Mouse (Mus musculus): ENCODE data around the gene Lgi1.

Lgi1 gene

GRCm38 (mm10) chr19:38263829-38264504, 369 bp upstream of the Lgi1 start:
- DNase-seq: peak; percentile 85

DNA sequence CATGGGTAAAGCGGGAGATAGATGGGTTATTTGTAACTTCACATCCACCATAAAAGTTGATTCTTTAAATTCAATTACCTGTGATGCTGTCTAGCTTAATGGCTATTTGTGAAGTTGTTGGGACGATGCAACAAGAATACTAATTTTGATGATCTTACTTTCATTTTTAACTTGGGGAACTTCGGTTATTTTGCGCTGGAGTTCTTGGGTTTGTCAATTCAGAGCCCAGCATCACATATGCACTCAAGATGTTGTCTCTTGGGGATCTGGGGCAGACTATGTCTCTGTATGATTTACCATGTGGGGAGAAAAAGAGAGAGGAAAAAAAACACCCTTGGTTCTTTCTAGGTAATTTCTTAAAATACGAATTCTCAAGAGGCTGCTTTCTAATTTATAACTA, 1.4 kb downstream of the Lgi1 start:
- peak; percentile 31 for DNase-seq

DNA sequence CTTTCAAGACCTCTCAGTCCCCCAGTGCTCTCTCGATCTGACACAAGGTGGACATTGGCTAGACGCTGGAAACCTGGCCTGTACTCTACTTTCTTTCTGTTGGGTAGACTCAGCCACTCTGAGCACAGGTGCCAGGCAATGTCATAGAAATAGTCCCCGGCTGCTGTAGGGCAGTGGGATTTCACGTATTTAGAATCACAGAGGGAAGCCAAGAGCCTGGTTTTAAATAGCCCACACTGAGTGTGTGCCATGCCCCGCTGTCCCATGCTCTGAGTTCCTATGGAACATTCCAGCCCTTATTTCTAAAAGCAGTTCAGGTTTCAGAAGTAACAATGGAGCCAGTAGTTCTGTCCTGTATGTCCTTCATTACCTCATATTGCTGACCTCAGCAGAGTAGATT, 3.1 kb downstream of the Lgi1 start:
- peak; percentile 94 for DNase-seq

DNA sequence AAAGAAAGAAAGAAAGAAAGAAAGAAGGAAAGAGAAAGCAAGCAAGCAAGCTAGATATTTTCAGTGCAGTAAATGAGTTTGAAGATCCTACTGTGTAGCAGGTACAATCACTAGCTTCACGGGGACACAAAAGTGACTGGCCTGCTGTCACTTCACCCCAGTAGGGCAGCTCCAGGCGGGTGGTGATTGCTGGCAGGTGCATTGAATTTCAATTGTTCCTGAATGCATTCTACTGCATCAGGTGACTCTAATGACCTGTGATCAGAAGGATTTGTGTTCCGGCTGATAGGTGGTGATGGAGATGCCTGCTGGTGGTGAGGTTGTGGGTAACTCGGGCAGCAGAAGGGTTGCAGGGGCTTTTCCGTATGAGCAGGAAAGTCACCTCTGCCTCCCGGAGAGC, 6.7 kb downstream of the Lgi1 start:
- DNase-seq: peak; percentile 56

DNA sequence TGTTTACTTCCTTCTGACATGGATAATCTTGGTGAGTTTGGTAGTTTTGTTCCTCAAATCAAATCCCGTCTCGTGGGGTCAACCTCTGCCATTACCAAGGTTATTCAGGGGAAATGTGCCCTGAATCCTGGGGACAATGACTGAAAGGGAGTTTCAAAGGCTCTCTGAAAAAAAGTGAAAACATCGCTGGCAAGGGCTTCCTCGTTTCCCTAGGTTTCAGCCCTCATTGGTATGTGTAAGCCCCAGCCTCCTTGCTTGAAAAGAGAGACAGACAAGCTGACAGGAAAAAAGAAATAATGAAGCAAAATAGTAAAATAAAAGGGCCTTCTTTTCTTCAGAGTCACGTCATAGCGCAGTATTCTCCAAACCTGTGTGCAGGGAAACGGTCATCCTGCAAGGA, 9.5 kb downstream of the Lgi1 start:
- DNase-seq: no peak

- DNase-seq: peak; percentile 86
Observed at GRCm38 (mm10) chr19:38274747-38275421, 10.5 kb downstream of the Lgi1 start.

- peak; percentile 17 for DNase-seq
Observed at GRCm38 (mm10) chr19:38276226-38276625, 11.9 kb downstream of the Lgi1 start.

DNA sequence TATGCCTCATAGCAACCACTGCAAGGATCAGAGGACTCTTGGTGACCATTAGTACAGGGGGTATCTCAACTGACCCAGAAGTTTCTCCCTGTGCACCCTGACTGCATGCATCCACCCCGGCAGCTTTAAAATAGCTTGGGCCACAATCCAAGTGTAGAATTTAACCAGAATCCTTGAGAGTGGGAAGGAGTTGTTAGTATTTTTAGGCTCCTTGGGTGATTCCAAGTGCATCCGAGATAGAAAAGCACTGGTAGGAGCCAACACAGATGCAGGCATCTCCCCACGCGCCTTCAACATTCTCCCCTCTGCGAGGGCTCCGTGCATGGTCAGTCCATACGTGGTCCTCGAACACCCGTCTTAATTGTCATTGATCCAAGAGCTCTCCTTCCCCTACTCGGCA, 15.9 kb downstream of the Lgi1 start:
- no peak for DNase-seq

DNA sequence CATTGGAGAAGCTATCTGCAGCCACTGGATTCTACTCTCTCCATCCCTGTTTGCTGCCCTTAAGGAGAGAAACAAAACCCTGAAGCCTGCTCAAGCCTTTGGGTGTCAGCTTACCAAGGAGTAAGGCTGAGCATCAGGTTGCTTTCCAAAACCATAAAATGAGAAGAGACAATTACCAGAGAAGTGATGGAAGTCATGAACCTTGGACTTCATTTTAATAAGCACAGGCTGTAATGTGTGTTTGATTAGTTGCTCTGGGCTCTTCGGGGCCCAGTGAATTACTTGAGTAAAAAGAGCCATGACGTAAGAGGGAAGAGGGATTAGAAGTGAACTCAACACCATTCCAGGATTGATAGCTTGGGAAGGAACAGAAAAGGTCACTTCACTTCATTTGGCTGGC, 18.1 kb downstream of the Lgi1 start:
- no peak for DNase-seq

- DNase-seq: no peak
Observed at GRCm38 (mm10) chr19:38288556-38288955, 24.2 kb downstream of the Lgi1 start.

GRCm38 (mm10) chr19:38291432-38291831, 27.1 kb downstream of the Lgi1 start:
- DNase-seq: no peak

- no peak for DNase-seq
Observed at GRCm38 (mm10) chr19:38298018-38298626, 33.8 kb downstream of the Lgi1 start.

- peak; percentile 68 for DNase-seq
Observed at GRCm38 (mm10) chr19:38308116-38308515, 43.8 kb downstream of the Lgi1 start.

DNA sequence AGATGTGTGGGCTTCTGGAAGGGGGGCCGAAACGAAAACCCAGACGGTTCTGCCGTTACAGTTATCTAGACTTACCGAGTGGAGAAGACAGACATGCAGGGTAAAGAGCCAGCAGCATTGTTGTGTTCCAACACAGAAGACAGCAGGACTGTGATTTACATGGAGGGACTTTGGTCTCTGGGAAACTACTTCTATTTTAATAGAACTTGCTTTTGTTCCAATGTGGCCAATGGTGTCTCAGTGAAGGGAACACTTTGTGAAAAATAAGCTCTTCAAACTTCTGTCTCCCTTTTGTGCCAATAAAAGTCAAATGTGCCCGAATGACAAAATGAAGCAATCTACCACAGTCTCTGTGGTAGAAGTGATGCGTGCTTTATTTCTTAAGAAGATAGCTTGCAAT, 50.8 kb downstream of the Lgi1 start:
- DNase-seq: no peak

DNA sequence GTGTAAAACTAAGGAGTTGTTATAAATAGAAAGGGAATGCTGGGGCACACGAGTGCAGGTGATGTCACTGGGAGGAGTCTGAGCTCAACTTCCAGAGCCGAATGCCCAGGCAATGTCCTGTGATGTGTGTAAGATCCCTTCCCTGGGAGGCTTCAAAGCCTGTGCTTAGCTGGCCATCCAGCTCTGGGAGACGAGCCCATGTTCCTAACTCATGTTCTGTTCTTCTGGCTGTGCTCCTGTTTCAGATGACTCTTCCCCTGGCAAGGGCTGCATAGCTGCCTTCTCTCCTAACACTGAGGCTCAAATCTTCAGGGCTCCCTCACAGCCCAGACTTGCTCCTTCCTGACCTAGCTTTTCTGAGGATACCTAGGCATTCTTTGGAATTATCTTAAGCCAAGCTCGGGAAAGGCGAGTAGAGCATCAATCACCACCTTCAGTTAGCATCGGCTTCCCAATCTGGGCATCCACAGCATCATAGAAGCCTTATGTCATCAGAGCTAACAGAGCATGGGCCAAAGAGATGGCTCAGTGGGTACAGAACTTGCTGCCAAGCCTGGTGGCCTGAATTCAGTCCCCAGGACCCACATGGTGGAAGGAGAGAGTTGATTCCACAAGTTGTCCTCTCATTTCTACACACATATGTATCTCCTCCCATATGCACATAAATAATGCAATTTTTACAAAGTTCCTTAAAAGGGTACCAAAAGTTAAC, 52.4 kb downstream of the Lgi1 start:
- peak; percentile 95 for DNase-seq

DNA sequence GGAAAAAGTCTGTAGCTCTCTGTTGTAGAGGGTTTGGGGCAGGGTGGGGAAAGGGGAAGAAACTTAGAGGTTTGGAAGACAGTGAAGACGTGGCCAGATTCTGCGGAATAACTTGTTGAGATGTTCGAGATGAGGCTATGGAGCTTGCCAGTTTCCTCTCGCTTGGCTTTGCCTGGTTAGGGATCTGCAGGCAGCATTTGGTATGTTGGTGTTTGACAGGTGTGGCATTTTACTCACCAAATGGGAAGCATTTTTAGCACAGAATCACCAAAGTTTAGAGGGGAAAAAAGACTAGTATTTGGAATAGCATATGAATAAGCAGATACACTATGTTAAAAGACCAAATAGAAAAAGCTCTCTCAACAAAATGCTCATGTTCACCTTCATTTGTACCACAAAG, 54.0 kb downstream of the Lgi1 start:
- DNase-seq: no peak

DNA sequence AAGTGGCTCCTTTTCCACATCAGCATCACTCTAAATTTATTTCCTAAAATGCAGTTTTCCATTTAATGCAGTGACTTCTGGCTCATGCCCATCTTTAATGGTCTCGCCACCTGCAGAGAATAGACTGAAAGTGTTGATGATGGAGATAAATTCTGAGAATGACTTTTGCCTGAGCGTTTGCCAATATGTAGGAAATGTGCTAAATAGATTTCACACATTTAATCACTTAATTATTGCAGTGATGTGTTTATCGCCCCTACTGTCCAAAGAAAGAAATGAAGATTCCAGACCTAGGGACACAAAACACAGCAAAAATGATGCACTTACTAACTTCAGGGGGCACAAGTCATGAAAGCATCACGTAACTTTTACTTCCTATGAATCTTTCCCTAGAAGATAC, 54.8 kb downstream of the Lgi1 start:
- no peak for DNase-seq

DNA sequence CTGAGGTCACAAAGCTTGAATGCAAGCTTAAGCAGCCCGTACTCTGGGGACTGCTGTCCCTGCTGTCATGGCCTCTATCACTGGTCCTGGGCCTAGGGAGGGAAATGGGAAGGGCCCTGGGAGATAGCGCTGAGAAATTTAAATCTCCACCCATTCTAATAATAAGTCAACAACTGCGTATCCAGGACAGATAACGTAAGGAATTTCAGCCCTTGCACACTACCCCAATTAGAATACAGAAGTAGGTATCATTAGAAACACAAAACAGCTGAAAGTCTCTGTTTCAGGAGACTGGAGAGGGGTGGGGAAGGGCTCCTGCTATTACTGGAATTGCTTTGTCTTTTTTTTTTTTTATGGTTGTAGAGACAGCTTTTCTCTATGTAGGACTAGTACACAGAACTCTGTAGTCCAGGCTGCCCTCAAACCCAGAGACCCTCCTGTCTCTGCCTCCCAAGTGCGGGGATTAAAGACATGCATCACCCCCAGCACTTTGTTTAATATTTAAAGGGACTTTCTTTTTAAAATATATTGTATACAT, 56.4 kb downstream of the Lgi1 start:
- no peak for DNase-seq

GRCm38 (mm10) chr19:38323726-38324125, 59.4 kb downstream of the Lgi1 start:
- no peak for DNase-seq

- peak; percentile 54 for DNase-seq
Observed at GRCm38 (mm10) chr19:38324147-38325028, 60.1 kb downstream of the Lgi1 start.

DNA sequence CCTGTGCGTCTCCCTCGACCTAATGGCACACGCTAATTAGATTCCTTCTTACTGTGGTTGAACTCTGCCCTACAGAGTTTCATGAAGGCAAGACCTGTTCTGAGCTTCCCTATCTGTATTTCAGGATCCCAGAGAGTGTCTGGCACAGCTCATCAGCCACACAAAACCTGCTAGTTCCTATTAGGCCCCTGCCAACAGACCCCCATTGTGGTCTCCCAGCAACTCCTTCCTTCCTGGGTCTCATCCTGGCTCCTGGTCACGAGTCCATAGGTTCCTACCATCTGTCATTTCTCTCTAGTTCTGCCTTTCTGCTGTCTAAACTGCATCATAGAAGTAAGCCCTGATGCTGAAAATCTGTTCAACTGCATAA, 60.7 kb downstream of the Lgi1 start:
- peak; percentile 53 for DNase-seq

DNA sequence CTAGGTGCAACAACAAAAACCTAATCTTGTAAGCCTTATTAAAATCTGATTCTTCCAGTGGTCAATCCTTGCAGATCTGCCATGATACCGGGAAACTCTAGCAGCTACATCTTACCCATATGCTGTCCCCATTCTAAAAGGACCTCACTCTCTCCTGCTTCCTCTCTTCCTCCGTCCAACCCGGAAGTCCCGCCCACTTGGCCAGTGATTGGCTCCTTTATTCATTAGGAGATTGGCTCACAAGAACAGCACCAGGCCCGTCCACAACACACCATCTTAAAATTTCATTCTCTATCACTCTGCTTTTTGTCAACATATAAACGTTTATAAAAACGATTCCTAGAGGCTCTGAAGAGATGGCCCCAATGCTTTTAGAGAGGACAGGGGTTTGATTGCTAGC, 61.5 kb downstream of the Lgi1 start:
- DNase-seq: peak; percentile 58
